Mouse (Mus musculus): ENCODE data around the gene Tmem202.

- TF ChIP-seq CTCF (IDR thresholded peaks at IDR 0.05; ENCODE audit: control insufficient read depth, insufficient read depth, low read length): 0 out of 2 replicates have a peak, but pooled peaks have one; percentile 17
- peak; percentile 97 for TF ChIP-seq POLR2A (IDR thresholded peaks at IDR 0.05; ENCODE audit: borderline replicate concordance, control insufficient read depth, low read depth, low read length)
Measured at GRCm38 (mm10) chr9:59486549-59487065, 53.0 kb downstream of the Tmem202 start, which contains the start of gene Arih1.

Data from bone marrow, adult 2 months (tissue).